Mouse (Mus musculus): Measurements from ENCODE around the gene Cyp2d9.
"Not testable (repeated sequence)": the region's sequence is repeated elsewhere in the genome, so short reads cannot be mapped to it uniquely, and the experiment has no call there.

Cyp2d9 gene

DNA sequence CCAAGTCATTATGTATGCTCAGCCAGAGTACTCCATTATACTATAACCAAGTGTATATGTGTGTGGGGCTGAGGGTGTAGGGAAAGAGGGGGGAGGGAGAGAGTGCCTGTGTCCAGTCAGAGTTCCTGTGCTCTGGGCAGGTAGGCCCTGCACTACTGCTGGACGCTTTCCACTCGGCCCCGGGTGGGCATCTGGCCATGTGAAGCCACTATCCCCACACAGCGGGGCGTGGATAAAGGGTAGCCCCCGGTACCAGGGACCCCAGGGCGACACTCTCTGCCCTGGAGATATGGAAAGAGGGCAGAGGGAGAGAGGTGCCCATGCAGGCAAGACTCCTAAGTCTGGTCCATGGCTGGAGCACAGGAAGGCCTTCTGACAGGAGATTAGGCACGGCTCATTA is 12.0 kb downstream of the Cyp2d9 start:
- no peak for DNase-seq (ENCODE audit: low read depth, low spot score)

DNA sequence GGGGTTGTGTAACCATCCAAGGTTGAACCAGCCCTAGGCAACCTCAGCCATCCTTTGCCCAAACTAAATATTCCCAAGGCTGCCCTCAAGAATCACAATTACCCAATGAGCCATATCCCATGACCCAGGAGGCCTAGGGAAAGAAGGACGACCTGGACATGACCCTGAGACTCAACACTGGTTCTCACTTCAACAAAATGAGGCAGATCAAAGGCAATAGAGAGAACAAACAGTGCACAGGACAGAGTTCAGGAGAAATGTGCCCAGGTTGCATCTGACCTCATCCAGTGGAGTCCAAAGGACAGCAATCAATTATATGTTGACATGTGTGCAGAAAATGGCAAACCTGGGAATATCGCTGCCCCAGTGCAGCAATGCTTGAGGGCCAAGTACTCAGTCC is 16.8 kb downstream of the Cyp2d9 start:
- not testable (repeated sequence) for DNase-seq (ENCODE audit: low read depth, low spot score)

DNA sequence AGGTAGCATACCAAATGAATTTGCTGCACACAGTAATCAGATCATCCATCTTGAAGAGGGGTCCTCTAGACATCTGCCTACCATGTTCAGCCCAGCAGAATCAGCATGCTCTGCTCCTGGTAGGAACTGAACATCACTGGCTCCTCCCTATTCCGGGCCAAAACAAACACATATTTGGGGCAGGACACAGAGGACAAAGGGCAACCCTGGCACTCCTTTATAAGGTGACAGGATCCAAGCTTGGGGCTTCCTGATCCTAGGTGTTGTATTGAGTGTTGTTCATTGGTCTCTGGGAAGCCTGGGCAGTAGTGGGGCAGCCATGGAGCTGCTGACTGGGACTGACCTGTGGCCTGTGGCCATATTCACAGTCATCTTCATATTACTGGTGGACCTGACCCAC is 18.9 kb downstream of the Cyp2d9 start:
- DNase-seq (ENCODE audit: low read depth, low spot score) = not testable (repeated sequence)

DNA sequence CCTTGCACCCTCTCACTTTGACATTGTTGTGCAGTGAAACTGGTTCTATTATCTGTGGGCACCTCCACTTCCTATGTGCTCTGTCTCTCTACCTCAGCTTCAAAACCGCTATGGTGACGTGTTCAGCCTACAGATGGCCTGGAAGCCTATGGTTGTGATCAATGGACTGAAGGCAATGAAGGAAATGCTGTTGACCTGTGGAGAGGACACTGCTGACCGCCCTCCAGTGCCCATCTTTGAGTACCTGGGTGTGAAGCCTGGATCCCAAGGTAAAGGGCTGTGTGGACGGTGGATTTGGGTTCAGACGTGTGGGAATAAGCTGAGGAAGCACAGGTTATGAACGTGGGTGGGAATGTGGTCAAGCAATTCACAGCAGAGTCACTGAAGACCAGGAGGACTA is 20.3 kb downstream of the Cyp2d9 start:
- DNase-seq (ENCODE audit: low read depth, low spot score) = not testable (repeated sequence)

DNA sequence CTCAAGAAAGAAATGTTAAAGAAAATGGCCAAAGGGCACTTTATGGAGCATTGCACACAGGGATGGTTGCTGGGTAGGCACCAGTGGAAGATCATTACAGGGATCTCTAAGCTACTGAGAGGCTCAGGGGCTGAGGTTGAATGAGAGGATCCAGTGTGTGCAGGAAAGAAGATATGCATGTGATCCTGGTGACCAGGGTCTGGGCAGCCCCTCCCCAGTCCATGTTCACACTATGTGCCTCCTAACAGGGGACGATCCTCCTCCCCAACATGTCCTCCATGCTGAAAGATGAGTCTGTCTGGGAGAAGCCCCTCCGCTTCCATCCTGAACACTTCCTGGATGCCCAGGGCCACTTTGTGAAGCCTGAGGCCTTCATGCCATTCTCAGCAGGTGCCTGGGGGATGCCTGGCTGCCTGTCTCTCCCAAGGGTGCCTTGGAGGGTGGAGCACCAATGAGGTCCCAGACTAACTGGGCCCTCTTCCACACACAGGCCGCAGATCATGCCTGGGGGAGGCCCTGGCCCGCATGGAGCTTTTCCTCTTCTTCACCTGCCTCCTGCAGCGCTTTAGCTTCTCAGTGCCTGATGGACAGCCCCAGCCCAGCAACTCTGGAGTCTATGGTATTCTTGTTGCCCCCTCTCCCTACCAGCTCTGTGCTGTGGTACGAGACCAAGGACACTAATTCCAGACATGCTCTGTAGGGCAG is 23.0 kb downstream of the Cyp2d9 start:
- DNase-seq (ENCODE audit: low read depth, low spot score) = not testable (repeated sequence)

DNA sequence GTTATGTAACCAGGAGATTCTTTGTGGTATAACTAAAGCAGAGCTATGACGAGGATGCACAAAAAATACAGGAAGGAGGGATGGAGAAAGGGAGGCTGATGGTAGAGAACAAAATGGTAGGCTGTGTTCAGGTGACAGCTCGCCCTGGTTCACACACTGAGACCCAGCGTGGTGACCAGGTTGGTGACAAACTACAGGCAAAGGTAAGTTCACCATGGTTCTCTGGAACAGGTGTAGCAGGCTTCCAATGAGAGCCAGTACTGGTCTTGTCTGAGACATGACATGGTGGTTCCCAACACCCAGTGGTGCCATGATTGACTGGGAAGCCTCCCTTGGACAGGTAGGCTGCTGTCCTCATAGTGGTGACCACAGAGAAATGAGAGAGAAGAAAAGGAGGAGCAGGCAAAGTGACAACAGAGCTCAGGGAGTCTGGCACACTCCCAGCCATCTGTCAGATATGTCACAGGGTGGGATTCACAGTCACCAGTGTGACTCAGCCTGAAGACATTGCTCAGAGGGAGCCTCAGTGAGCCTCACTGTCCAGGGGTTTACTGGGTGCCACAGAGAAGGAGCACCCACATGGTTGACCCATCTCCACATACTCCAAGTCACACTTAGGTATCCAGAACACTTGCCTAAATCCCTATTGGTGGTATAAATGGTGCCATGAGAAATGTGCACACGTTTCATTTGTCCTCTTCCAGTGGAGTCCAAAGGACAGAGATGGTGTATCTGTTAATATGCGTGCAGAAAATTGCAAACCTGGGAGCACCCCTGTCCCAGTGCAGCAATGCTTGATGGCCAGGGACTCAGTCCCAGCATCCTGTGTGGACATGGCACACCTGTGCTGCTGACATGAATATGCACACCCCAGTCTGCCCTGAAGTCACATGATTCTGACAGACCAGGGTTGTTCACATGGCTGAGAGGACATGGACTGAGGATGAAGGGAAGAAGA is 24.1 kb downstream of the Cyp2d9 start:
- DNase-seq (ENCODE audit: low read depth, low spot score) = no peak

DNA sequence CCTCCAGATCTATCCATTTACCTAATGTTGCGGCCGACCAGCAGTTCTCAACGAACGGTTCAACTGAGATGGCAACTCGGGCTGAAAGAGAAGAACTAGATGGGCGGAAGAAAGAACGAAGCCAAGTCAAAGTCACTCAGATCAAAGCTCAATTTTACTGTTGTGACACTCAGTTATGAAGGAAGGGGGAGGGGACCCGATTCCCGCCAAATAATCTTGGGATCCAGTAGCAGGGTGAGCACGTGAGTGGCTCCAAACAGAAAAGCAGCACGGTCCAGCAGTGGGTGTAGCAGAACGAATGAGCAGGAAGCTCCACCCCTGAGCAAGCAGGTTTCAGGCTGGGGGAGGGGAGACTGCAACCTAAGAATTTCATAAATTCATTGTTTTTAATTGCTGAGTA is 26.0 kb downstream of the Cyp2d9 start:
- not testable (repeated sequence) for DNase-seq (ENCODE audit: low read depth, low spot score)

DNA sequence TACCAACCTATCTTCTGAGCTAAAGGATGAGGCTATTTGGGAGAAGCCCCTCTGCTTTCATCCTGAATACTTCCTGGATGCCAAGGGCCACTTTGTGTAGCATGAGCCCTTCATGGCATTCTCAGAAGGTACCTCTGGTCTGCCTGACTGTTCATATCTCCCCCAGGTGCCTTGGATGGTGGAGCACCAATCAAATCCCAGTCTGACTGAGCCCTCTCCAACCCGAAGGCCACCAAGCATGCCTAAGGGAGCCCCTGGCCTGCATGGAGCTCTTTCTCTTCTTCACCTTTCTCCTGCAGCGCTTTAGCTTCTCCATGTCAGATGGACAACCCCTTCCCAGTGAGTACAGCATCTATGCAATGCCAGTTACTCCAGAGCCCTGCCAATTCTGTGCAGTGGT is 31.5 kb downstream of the Cyp2d9 start:
- no peak for DNase-seq (ENCODE audit: low read depth, low spot score)

DNA sequence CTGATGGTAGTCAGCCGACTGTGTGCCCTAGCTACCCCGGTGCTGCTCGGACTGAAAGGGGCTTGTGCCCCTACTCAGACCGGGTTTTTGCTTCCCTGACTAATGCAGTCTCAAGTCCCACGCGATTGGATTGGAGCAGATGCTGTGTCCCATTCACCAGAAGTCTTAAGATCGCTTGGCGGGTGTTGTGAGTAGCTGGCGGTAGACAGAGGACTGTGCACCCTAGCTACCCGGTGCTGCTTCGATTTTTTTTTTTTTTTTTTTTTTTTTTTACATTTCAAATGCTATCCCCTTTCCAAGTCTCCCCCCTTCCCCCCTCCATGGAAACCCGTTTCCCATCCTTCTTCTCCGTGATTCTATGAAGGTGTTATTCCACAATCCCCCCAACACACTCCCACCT is 61.0 kb downstream of the Cyp2d9 start:
- not testable (repeated sequence) for DNase-seq (ENCODE audit: low read depth, low spot score)

Measured in brain, embryonic 18.5 days (tissue).